ENCODE assay signal across 10 mouse cellular contexts in the genomic region with DNA sequence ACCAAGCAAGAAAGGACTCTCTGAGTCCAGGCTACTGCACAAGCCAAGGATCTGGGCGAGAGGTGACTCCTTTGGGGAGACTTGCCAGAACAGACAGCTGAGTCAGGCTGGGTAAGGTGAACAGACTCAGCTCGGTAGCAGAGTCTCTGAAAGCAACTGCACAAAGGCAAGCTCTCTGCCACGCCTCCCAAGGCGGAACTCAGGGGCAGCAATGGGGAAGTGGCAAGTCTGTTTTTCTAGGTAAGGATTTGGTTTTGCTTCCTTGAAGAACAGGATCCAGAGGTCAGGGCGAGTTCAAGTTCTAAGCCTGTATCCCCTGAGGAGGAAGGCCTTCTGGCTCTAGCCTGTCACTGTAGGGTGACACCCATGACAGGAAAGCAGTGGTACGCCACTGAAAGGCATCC. TPM values are rescaled to one million over a fixed set of nuclear protein-coding genes. Genes with fewer than 3 reads are reported as not detected.
DNase-seq lines count a peak whose midpoint lies in the region; TF ChIP-seq lines count a peak whose summit lies in the region.
"Had no signal": no experiment of that assay in that cellular context is flagged by ENCODE, and none has a peak within 500 bp of the region (broad histone marks: within the 10 kb centered on the region; RNA-seq: fewer than 3 reads in every experiment).

No protein-coding gene starts in this region.

- intact Hi-C loops in gastrocnemius, postnatal 36 days (cut with DNase I): no loop called here

- peak overlapping the region; percentile 73 for H3K27ac ChIP-seq in spleen, adult 2 months (ENCODE audit: insufficient read depth, low read length)

- H3K36me3 ChIP-seq in spleen, adult 2 months (ENCODE audit: control insufficient read depth, insufficient read depth, low read length): peaks cover 14% of the 10 kb centered on the region

- no peaks in the 10 kb centered on the region for H3K27me3 ChIP-seq in spleen, adult 2 months (ENCODE audit: control insufficient read depth, insufficient read depth, low read length)
- H3K27me3 ChIP-seq: Patski had no signal

- WGBS in spleen, adult 2 months: 27% methylated on average over 6 of the region's 6 CpGs

- TF ChIP-seq POLR2A in spleen, adult 2 months (IDR thresholded peaks at IDR 0.05; ENCODE audit: low read depth, low read length): no peak

- peak; percentile 30 for DNase-seq in gastrocnemius, adult 18-20 months (ENCODE audit: low spot score)
- no peak for DNase-seq in gastrocnemius, postnatal 36 days
- peak in 1 of 2 experiments; percentile 39 for DNase-seq in spleen, adult 2 months (ENCODE audit: low read depth in 1 of 2, low spot score in 2 of 2)
- DNase-seq in spleen, adult 12 weeks (ENCODE audit: low spot score): no peak
- peak; percentile 55 for DNase-seq in lung, postnatal 4 days
- no peak for DNase-seq in cerebellum, adult 11 months
- no peak for DNase-seq in retina, postnatal 1 day
- no peak for DNase-seq in cerebellum, postnatal 14 days
- DNase-seq: left cerebral cortex, postnatal 4 days had no signal

- no peak for TF ChIP-seq CTCF in spleen, adult 2 months (IDR thresholded peaks at IDR 0.05; ENCODE audit: extremely low read depth, insufficient read depth, insufficient read length, insufficient replicate concordance)

- H3K4me3 ChIP-seq in spleen, adult 2 months (ENCODE audit: extremely low read depth, insufficient read depth, insufficient read length): no peak overlapping the region

- peaks cover 15% of the 10 kb centered on the region; the same call in 1 of the 2 replicates for H3K4me1 ChIP-seq in spleen, adult 2 months (ENCODE audit: control insufficient read depth, insufficient read depth, insufficient read length)

RNA-seq across cellular contexts. Expression of a gene that starts 9.1 kb away (rescaled TPM):
- total RNA-seq in gastrocnemius, adult 18-20 months (2021): 100 to 1,000 TPM in 1 of 2 experiments, 10 to 100 TPM in 1; 72.3 to 102 TPM
- total RNA-seq in gastrocnemius, postnatal 36 days (2021): 10 to 100 TPM; 80.2 to 87.0 TPM
- polyA plus RNA-seq in spleen, adult 2 months (2012; rRNA removed): 636 and 1,081 TPM in 2 replicates

RNA-seq across cellular contexts. Expression of a gene that starts 14.5 kb away (rescaled TPM):
- 10 to 100 TPM; 11.6 to 12.2 TPM for total RNA-seq in gastrocnemius, adult 18-20 months (2021)
- 10 to 100 TPM in 1 of 2 experiments, 1 to 10 TPM in 1; 7.8 to 11.3 TPM for total RNA-seq in gastrocnemius, postnatal 36 days (2021)
- polyA plus RNA-seq in spleen, adult 2 months (2012; rRNA removed): 20.5 and 25.1 TPM in 2 replicates

RNA-seq across cellular contexts. Expression of a gene that starts 20.4 kb away (rescaled TPM):
- 10 to 100 TPM; 50.8 to 57.0 TPM for total RNA-seq in gastrocnemius, adult 18-20 months (2021)
- 10 to 100 TPM; 45.4 to 49.9 TPM for total RNA-seq in gastrocnemius, postnatal 36 days (2021)
- 64.3 and 81.9 TPM in 2 replicates for polyA plus RNA-seq in spleen, adult 2 months (2012; rRNA removed)

RNA-seq across cellular contexts. Expression of a gene that starts 40.6 kb away (rescaled TPM):
- 1 to 10 TPM; 2.2 to 2.7 TPM for total RNA-seq in gastrocnemius, adult 18-20 months (2021)
- 1 to 10 TPM; 1.8 to 2.1 TPM for total RNA-seq in gastrocnemius, postnatal 36 days (2021)
- polyA plus RNA-seq in spleen, adult 2 months (2012; rRNA removed): 1.8 and 3.5 TPM in 2 replicates

Comparison
In these comparisons a context has a peak if more than half of its experiments do, and no peak if none do; other contexts are left out.
1. DNase-seq: peak in gastrocnemius, adult 18-20 months (single experiment) and lung, postnatal 4 days (2 of 2); none in gastrocnemius, postnatal 36 days (0 of 2), spleen, adult 12 weeks (single experiment), cerebellum, adult 11 months (single experiment), retina, postnatal 1 day (single experiment) and cerebellum, postnatal 14 days (0 of 2).